Mouse (Mus musculus) layer of hippocampus, postnatal 25 days (tissue): ENCODE measurements around the gene Elfn2. TPM values are rescaled to one million over a fixed set of nuclear protein-coding genes. Genes with fewer than 3 reads are reported as not detected.
A peak's percentile ranks its signal among the peaks of the same experiment; 100 is the strongest.

Experiments
- DNase-seq, 2 experiments: peaks; one replicate each; pipeline ENCODE4 v3.0.0; 2022; ENCODE audit warnings: mixed read lengths in 2 of 2, low spot score in 1 of 2; ENCODE audit errors: extremely low spot score in 1 of 2
- total RNA-seq, 2 experiments: library from RNA; stranded (reverse); gene quantifications; 2 replicates each; pipeline ENCODE4 v1.2.3; 2021

Elfn2 gene
- total RNA-seq, 2 experiments from 2014 or later, result 175 to 188 TPM

- no peak for DNase-seq
These were observed 11.9 kb upstream of the Elfn2 start for GRCm38 (mm10) chr15:78730315-78731049.

- no peak for DNase-seq
These were observed 8.1 kb upstream of the Elfn2 start for GRCm38 (mm10) chr15:78726697-78727096.

- no peak for DNase-seq
These were observed 2.0 kb upstream of the Elfn2 start for GRCm38 (mm10) chr15:78720532-78720931.

GRCm38 (mm10) chr15:78720094-78720493, 1.5 kb upstream of the Elfn2 start:
- DNase-seq, result peak in 1 of 2 experiments; percentile 85

GRCm38 (mm10) chr15:78719416-78719815, 845 bp upstream of the Elfn2 start:
- no peak for DNase-seq

GRCm38 (mm10) chr15:78716936-78717335, 1.6 kb downstream of the Elfn2 start:
- DNase-seq, result no peak

- no peak for DNase-seq
These were observed 2.7 kb downstream of the Elfn2 start for GRCm38 (mm10) chr15:78715856-78716255.

- DNase-seq, result no peak
These were observed 4.8 kb downstream of the Elfn2 start for GRCm38 (mm10) chr15:78713751-78714150.

GRCm38 (mm10) chr15:78712335-78713258, 6.0 kb downstream of the Elfn2 start:
- no peak for DNase-seq

GRCm38 (mm10) chr15:78711935-78712334, 6.6 kb downstream of the Elfn2 start:
- peak in 1 of 2 experiments; percentile 51 for DNase-seq

- no peak for DNase-seq
These were observed 7.9 kb downstream of the Elfn2 start for GRCm38 (mm10) chr15:78710634-78711033.

GRCm38 (mm10) chr15:78709767-78710166, 8.8 kb downstream of the Elfn2 start:
- DNase-seq, result peak in 1 of 2 experiments; percentile 58

GRCm38 (mm10) chr15:78706630-78707029, 11.9 kb downstream of the Elfn2 start:
- no peak for DNase-seq

- DNase-seq, result no peak
These were observed 13.7 kb downstream of the Elfn2 start for GRCm38 (mm10) chr15:78704824-78705223.

- no peak for DNase-seq
These were observed 14.6 kb downstream of the Elfn2 start for GRCm38 (mm10) chr15:78704007-78704406.

GRCm38 (mm10) chr15:78700420-78700819, 18.2 kb downstream of the Elfn2 start:
- no peak for DNase-seq

GRCm38 (mm10) chr15:78699513-78699912, 19.1 kb downstream of the Elfn2 start:
- no peak for DNase-seq

- no peak for DNase-seq
These were observed 20.0 kb downstream of the Elfn2 start for GRCm38 (mm10) chr15:78698491-78699135.

GRCm38 (mm10) chr15:78698084-78698483, 20.5 kb downstream of the Elfn2 start:
- no peak for DNase-seq

GRCm38 (mm10) chr15:78695745-78696144, 22.8 kb downstream of the Elfn2 start:
- no peak for DNase-seq

GRCm38 (mm10) chr15:78692505-78692904, 26.1 kb downstream of the Elfn2 start:
- DNase-seq, result no peak
